Mouse (Mus musculus): ENCODE measurements around the gene Trabd.

DNA sequence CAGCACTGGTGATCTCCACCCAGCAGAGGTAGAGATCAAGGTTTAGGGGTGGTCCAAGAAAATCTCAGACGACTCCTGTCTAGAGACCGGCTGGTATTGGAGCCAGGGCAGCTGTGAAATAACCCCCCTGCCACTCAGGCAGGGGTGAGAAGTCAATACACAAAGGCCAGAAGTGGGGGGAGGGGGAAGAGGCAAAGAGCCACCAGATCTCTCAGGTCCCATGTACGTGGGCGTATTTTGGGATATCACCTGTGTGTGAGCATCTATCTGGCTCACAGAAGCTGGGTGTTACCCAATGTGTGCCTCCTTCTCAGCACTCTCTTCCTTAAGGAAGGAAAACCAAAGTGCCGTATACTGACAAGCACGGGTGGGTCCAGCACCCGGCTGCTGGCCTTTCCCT is 11.9 kb upstream of the Trabd start:
- TF ChIP-seq CTCF (IDR thresholded peaks at IDR 0.05; ENCODE audit: low read depth) (no peak), EP300 (IDR thresholded peaks at IDR 0.05; ENCODE audit: low read depth) (no peak)

Data from liver, embryonic 14.5 days (tissue).